Mouse (Mus musculus) B cell, adult (primary cell): Measurements from ENCODE around the gene Olfr1282. TPM values are rescaled to one million over a fixed set of nuclear protein-coding genes. Genes with fewer than 3 reads are reported as not detected.

ENCODE experiments used
- total RNA-seq: library from RNA; stranded (reverse); gene quantifications from 4 replicates; pipeline ENCODE4 v1.2.4, GENCODE M21; 2023; ENCODE audit not compliant: inconsistent age

The Olfr1282 gene
- total RNA-seq = not detected in 4 replicates

DNA sequence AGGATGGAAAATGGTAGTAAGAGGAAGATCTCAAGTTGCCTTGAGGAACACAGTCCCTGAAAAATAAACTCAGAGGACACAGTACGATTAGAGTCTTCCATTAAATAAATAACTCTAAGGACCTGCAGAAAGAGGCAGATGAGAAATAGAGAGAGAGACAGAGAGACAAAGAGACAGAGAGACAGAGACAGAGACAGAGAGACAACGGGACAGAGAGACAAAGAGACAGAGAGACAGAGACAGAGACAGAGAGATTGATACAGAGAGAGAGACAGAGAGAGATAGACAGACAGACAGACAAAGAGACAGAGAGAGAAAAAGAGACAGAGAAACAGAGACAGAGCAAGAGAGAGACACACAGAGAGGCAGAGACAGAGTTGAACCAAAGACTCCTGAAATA lies at the start of gene Olfr1282:
Gene Olfr1282, minus strand, starts transcription at position 101 of the 400 bp plus-strand sequence.

GRCm38 (mm10) chr2:111375222-111375621 lies 39.3 kb upstream of the Olfr1282 start, which contains the start of gene Olfr1284:
TSS of gene Olfr1284 (plus strand) at chr2:111375522.

GRCm38 (mm10) chr2:111366490-111366889 lies 30.6 kb upstream of the Olfr1282 start, which contains the start of gene Olfr1283:
TSS of gene Olfr1283 (plus strand) at chr2:111366790.

DNA sequence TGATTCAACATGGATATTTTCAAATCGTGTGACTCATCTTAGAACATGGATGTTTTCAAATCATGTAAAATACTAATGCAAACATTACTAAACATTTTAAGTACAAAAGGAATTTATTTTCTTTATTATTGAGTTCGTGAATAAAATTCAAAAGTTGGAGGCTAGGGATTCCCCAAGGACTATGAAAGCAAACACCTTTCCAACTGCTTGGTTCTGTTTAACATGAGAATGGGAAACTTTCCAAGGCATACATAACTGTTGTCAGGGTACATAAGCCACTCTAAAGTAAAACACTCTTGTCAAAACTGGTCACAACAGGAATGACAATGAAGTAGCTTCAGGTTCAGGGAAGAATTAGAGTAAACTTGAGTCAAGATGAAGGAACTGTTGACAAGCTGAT lies 9.7 kb downstream of the Olfr1282 start, which contains the start of gene Olfr1281:
Gene Olfr1281, plus strand, starts transcription at position 301 of the 400 bp plus-strand sequence.

GRCm38 (mm10) chr2:111313717-111314116 lies 22.2 kb downstream of the Olfr1282 start, which contains the start of gene Olfr1280:
TSS of gene Olfr1280 (plus strand) at chr2:111314017.

GRCm38 (mm10) chr2:111300374-111300773 lies 35.5 kb downstream of the Olfr1282 start, which contains the start of gene Olfr1279:
TSS of gene Olfr1279 (plus strand) at chr2:111300635.

DNA sequence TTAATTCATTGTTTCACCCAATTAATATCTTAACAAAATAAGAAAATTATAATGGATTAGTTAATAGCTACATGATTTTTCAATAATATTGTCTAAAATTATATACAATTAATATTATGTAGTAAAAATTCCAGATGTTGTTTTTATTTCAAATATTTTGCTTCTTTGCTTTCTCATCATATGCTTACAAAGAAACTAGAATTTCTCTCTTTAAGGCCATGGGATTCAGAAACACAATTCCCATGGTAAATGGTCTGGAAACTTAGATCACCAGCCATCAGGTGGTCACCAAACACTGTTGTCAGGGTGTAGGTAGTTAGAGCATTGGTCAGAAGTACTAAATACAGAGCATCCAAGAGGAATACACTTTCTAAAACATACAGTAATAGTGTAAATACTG lies 46.0 kb downstream of the Olfr1282 start, which contains the start of gene Olfr1278:
Gene Olfr1278, plus strand, starts transcription at position 301 of the 400 bp plus-strand sequence.

Other genes with a start within 250 kb of the Olfr1282 start
- gene Gm13941, start 230.1 kb downstream of the Olfr1282 start, total RNA-seq = not detected in 4 replicates
- not detected in 4 replicates for gene Gm15130, start 183.1 kb downstream of the Olfr1282 start, total RNA-seq
- gene 4930430A15Rik, start 106.5 kb downstream of the Olfr1282 start, total RNA-seq = not detected in 4 replicates
- not detected in 4 replicates for gene Olfr1275, start 100.8 kb downstream of the Olfr1282 start, total RNA-seq
- not detected in 4 replicates for gene Olfr1276, start 81.6 kb downstream of the Olfr1282 start, total RNA-seq
- not detected in 4 replicates for gene Olfr1277, start 62.0 kb downstream of the Olfr1282 start, total RNA-seq
- gene Olfr1278, start 45.9 kb downstream of the Olfr1282 start, total RNA-seq = not detected in 4 replicates
- not detected in 4 replicates for gene Olfr1279, start 35.4 kb downstream of the Olfr1282 start, total RNA-seq
- gene Olfr1280, start 22.1 kb downstream of the Olfr1282 start, total RNA-seq = not detected in 4 replicates
- not detected in 4 replicates for gene Olfr1281, start 9.6 kb downstream of the Olfr1282 start, total RNA-seq
- not detected in 4 replicates for gene Olfr1283, start 30.7 kb upstream of the Olfr1282 start, total RNA-seq
- not detected in 4 replicates for gene Olfr1284, start 39.4 kb upstream of the Olfr1282 start, total RNA-seq
- not detected in 4 replicates for gene Olfr1286, start 87.0 kb upstream of the Olfr1282 start, total RNA-seq
- not detected in 4 replicates for gene Olfr1287, start 113.1 kb upstream of the Olfr1282 start, total RNA-seq
- not detected in 4 replicates for gene Olfr1288, start 138.0 kb upstream of the Olfr1282 start, total RNA-seq
- gene Olfr1289, start 144.7 kb upstream of the Olfr1282 start, total RNA-seq = not detected in 4 replicates
- not detected in 4 replicates for gene Olfr1290, start 157.8 kb upstream of the Olfr1282 start, total RNA-seq
- not detected in 4 replicates for gene Olfr1291-ps1, start 161.1 kb upstream of the Olfr1282 start, total RNA-seq
- gene Olfr1293-ps, start 189.1 kb upstream of the Olfr1282 start, total RNA-seq = not detected in 4 replicates
- gene Olfr1294, start 204.2 kb upstream of the Olfr1282 start, total RNA-seq = not detected in 4 replicates
- not detected in 4 replicates for gene Olfr1295, start 233.6 kb upstream of the Olfr1282 start, total RNA-seq